Mouse (Mus musculus): Measurements from ENCODE around the gene Stk32c. TPM values are rescaled to one million over a fixed set of nuclear protein-coding genes. Genes with fewer than 3 reads are reported as not detected.

Stk32c gene
- polyA plus RNA-seq, 2 experiments, result 0.32 to 4.1 TPM

- WGBS, result 67% methylated on average over 8 of the region's 8 CpGs
- Histone ChIP-seq H3K27ac (replicated peaks; ENCODE audit: low read depth, low read length) (no peak overlapping the region), H3K9me3 (ENCODE audit: control insufficient read depth, low read length) (no peaks in the 10 kb centered on the region), H3K4me2 (replicated peaks; ENCODE audit: low read depth, low read length, severe bottlenecking) (no peak overlapping the region), H3K4me3 (replicated peaks; ENCODE audit: low read length) (no peak overlapping the region), H3K4me1 (ENCODE audit: control insufficient read depth, insufficient read depth, low read length) (no peaks in the 10 kb centered on the region), H3K27me3 (ENCODE audit: control insufficient read depth, insufficient read depth, low read length) (no peaks in the 10 kb centered on the region), H3K36me3 (ENCODE audit: control insufficient read depth, insufficient read depth, low read length) (no peaks in the 10 kb centered on the region), H3K9ac (ENCODE audit: low read depth, low read length, severe bottlenecking) (no peak overlapping the region)
- TF ChIP-seq POLR2A (IDR thresholded peaks at IDR 0.05; ENCODE audit: borderline replicate concordance, extremely low read depth, insufficient read depth, insufficient read length), result no peak
- ATAC-seq (ENCODE audit: low FRiP score, low read depth) (no peak), DNase-seq (ENCODE audit: low spot score) (no peak)
Measured at GRCm38 (mm10) chr7:139224725-139225124, 11.6 kb upstream of the Stk32c start.

GRCm38 (mm10) chr7:139224070-139224469, 11.0 kb upstream of the Stk32c start:
- no peak overlapping the region for H3K9ac ChIP-seq (ENCODE audit: low read depth, low read length, severe bottlenecking)
- H3K4me3 ChIP-seq (replicated peaks; ENCODE audit: low read length), result no peak overlapping the region
- 82% methylated on average over 1 of the region's 1 CpGs for WGBS
- no peaks in the 10 kb centered on the region for H3K4me1 ChIP-seq (ENCODE audit: control insufficient read depth, insufficient read depth, low read length)
- no peak for ATAC-seq (ENCODE audit: low FRiP score, low read depth)
- H3K27ac ChIP-seq (replicated peaks; ENCODE audit: low read depth, low read length), result no peak overlapping the region
- H3K36me3 ChIP-seq (ENCODE audit: control insufficient read depth, insufficient read depth, low read length), result no peaks in the 10 kb centered on the region
- DNase-seq (ENCODE audit: low spot score), result no peak
- no peak overlapping the region for H3K4me2 ChIP-seq (replicated peaks; ENCODE audit: low read depth, low read length, severe bottlenecking)
- TF ChIP-seq POLR2A (IDR thresholded peaks at IDR 0.05; ENCODE audit: borderline replicate concordance, extremely low read depth, insufficient read depth, insufficient read length), result no peak
- no peaks in the 10 kb centered on the region for H3K27me3 ChIP-seq (ENCODE audit: control insufficient read depth, insufficient read depth, low read length)
- H3K9me3 ChIP-seq (ENCODE audit: control insufficient read depth, low read length), result no peaks in the 10 kb centered on the region

- no peak overlapping the region for H3K4me3 ChIP-seq (replicated peaks; ENCODE audit: low read length)
- no peaks in the 10 kb centered on the region for H3K36me3 ChIP-seq (ENCODE audit: control insufficient read depth, insufficient read depth, low read length)
- H3K27ac ChIP-seq (replicated peaks; ENCODE audit: low read depth, low read length), result no peak overlapping the region
- DNase-seq (ENCODE audit: low spot score) (no peak), ATAC-seq (ENCODE audit: low FRiP score, low read depth) (no peak)
- WGBS, result 88% methylated on average over 4 of the region's 4 CpGs
- H3K9ac ChIP-seq (ENCODE audit: low read depth, low read length, severe bottlenecking), result no peak overlapping the region
- H3K9me3 ChIP-seq (ENCODE audit: control insufficient read depth, low read length), result no peaks in the 10 kb centered on the region
- H3K27me3 ChIP-seq (ENCODE audit: control insufficient read depth, insufficient read depth, low read length), result no peaks in the 10 kb centered on the region
- H3K4me2 ChIP-seq (replicated peaks; ENCODE audit: low read depth, low read length, severe bottlenecking), result no peak overlapping the region
- H3K4me1 ChIP-seq (ENCODE audit: control insufficient read depth, insufficient read depth, low read length), result no peaks in the 10 kb centered on the region
- no peak for TF ChIP-seq POLR2A (IDR thresholded peaks at IDR 0.05; ENCODE audit: borderline replicate concordance, extremely low read depth, insufficient read depth, insufficient read length)
Measured at GRCm38 (mm10) chr7:139222341-139222740, 9.2 kb upstream of the Stk32c start.

GRCm38 (mm10) chr7:139221856-139222255, 8.7 kb upstream of the Stk32c start:
- Histone ChIP-seq H3K9ac (ENCODE audit: low read depth, low read length, severe bottlenecking) (no peak overlapping the region), H3K4me3 (replicated peaks; ENCODE audit: low read length) (no peak overlapping the region), H3K27me3 (ENCODE audit: control insufficient read depth, insufficient read depth, low read length) (no peaks in the 10 kb centered on the region), H3K27ac (replicated peaks; ENCODE audit: low read depth, low read length) (no peak overlapping the region), H3K4me2 (replicated peaks; ENCODE audit: low read depth, low read length, severe bottlenecking) (no peak overlapping the region), H3K9me3 (ENCODE audit: control insufficient read depth, low read length) (no peaks in the 10 kb centered on the region), H3K36me3 (ENCODE audit: control insufficient read depth, insufficient read depth, low read length) (no peaks in the 10 kb centered on the region), H3K4me1 (ENCODE audit: control insufficient read depth, insufficient read depth, low read length) (no peaks in the 10 kb centered on the region)
- 94% methylated on average over 2 of the region's 2 CpGs for WGBS
- DNase-seq (ENCODE audit: low spot score) (no peak), ATAC-seq (ENCODE audit: low FRiP score, low read depth) (no peak)
- TF ChIP-seq POLR2A (IDR thresholded peaks at IDR 0.05; ENCODE audit: borderline replicate concordance, extremely low read depth, insufficient read depth, insufficient read length), result no peak

- Histone ChIP-seq H3K9ac (ENCODE audit: low read depth, low read length, severe bottlenecking) (no peak overlapping the region), H3K4me2 (replicated peaks; ENCODE audit: low read depth, low read length, severe bottlenecking) (no peak overlapping the region), H3K27ac (replicated peaks; ENCODE audit: low read depth, low read length) (no peak overlapping the region), H3K4me3 (replicated peaks; ENCODE audit: low read length) (no peak overlapping the region), H3K27me3 (ENCODE audit: control insufficient read depth, insufficient read depth, low read length) (no peaks in the 10 kb centered on the region), H3K9me3 (ENCODE audit: control insufficient read depth, low read length) (no peaks in the 10 kb centered on the region), H3K4me1 (ENCODE audit: control insufficient read depth, insufficient read depth, low read length) (no peaks in the 10 kb centered on the region), H3K36me3 (ENCODE audit: control insufficient read depth, insufficient read depth, low read length) (no peaks in the 10 kb centered on the region)
- 83% methylated on average over 5 of the region's 5 CpGs for WGBS
- DNase-seq (ENCODE audit: low spot score) (no peak), ATAC-seq (ENCODE audit: low FRiP score, low read depth) (no peak)
- TF ChIP-seq POLR2A (IDR thresholded peaks at IDR 0.05; ENCODE audit: borderline replicate concordance, extremely low read depth, insufficient read depth, insufficient read length), result no peak
Measured at GRCm38 (mm10) chr7:139221072-139221471, 8.0 kb upstream of the Stk32c start.

- TF ChIP-seq POLR2A (IDR thresholded peaks at IDR 0.05; ENCODE audit: borderline replicate concordance, extremely low read depth, insufficient read depth, insufficient read length), result no peak
- WGBS, result 49% methylated on average over 2 of the region's 2 CpGs
- Histone ChIP-seq H3K36me3 (ENCODE audit: control insufficient read depth, insufficient read depth, low read length) (no peaks in the 10 kb centered on the region), H3K4me3 (replicated peaks; ENCODE audit: low read length) (no peak overlapping the region), H3K4me2 (replicated peaks; ENCODE audit: low read depth, low read length, severe bottlenecking) (no peak overlapping the region), H3K9ac (ENCODE audit: low read depth, low read length, severe bottlenecking) (no peak overlapping the region), H3K27ac (replicated peaks; ENCODE audit: low read depth, low read length) (no peak overlapping the region), H3K9me3 (ENCODE audit: control insufficient read depth, low read length) (no peaks in the 10 kb centered on the region), H3K27me3 (ENCODE audit: control insufficient read depth, insufficient read depth, low read length) (no peaks in the 10 kb centered on the region), H3K4me1 (ENCODE audit: control insufficient read depth, insufficient read depth, low read length) (no peaks in the 10 kb centered on the region)
- ATAC-seq (ENCODE audit: low FRiP score, low read depth), result no peak
- no peak for DNase-seq (ENCODE audit: low spot score)
Measured at GRCm38 (mm10) chr7:139220303-139220702, 7.2 kb upstream of the Stk32c start.
